Mouse (Mus musculus): ENCODE measurements at regions not wholly inside any gene's neighbourhood (a gene's known extent, or its start where the extent isn't known, plus 50 kb on each side); places are given as distances from the start of the nearest gene placed in this dataset.

GRCm38 (mm10) chr6:64797600-64797999, 68.7 kb downstream of the Atoh1 start:
- ATAC-seq (ENCODE audit: low read depth) (no peak), DNase-seq (ENCODE audit: low spot score) (no peak)
- Histone ChIP-seq H3K27me3 (replicated peaks; ENCODE audit: control insufficient read depth, insufficient read depth, low read length) (peaks cover 3% of the 10 kb centered on the region; the same call in 1 of the 2 replicates), H3K36me3 (ENCODE audit: control insufficient read depth, insufficient read depth, low read length) (no peaks in the 10 kb centered on the region), H3K4me2 (ENCODE audit: low read depth, low read length) (no peak overlapping the region), H3K4me3 (ENCODE audit: low read depth, low read length) (no peak overlapping the region), H3K27ac (replicated peaks; ENCODE audit: low read depth, low read length) (no peak overlapping the region), H3K9me3 (ENCODE audit: control insufficient read depth, low read length) (no peaks in the 10 kb centered on the region), H3K4me1 (ENCODE audit: control insufficient read depth, insufficient read depth, low read length) (no peaks in the 10 kb centered on the region; the same call in 1 of the 2 replicates), H3K9ac (ENCODE audit: low read depth, low read length) (no peak overlapping the region)
- 50% methylated on average over 3 of the region's 3 CpGs for WGBS

DNA sequence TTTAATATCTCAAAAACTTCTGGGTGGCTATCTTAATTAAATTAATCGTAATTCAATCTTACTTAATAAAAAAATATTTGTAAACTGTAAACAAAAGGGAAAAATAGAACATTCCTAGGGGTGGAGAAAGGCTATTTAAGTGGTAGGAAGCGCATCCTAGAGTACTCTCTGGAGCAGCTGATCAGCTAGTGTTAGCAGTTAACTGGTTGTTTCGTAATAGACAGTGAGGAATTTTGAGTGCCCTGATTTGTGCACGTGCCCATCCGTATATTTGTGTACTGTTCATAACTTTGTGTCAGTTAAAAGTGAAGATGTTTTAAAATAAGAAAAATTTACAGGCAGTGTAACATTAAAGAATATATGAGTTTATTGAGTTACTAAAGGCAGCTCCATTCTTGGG, 69.9 kb downstream of the Atoh1 start:
- Histone ChIP-seq H3K27me3 (replicated peaks; ENCODE audit: control insufficient read depth, insufficient read depth, low read length) (peaks cover 3% of the 10 kb centered on the region; the same call in 1 of the 2 replicates), H3K4me2 (ENCODE audit: low read depth, low read length) (peak overlapping the region; percentile 71), H3K36me3 (ENCODE audit: control insufficient read depth, insufficient read depth, low read length) (no peaks in the 10 kb centered on the region), H3K4me3 (ENCODE audit: low read depth, low read length) (peak overlapping the region; percentile 33; the same call in 1 of the 2 replicates), H3K9ac (ENCODE audit: low read depth, low read length) (no peak overlapping the region), H3K9me3 (ENCODE audit: control insufficient read depth, low read length) (no peaks in the 10 kb centered on the region), H3K27ac (replicated peaks; ENCODE audit: low read depth, low read length) (no peak overlapping the region), H3K4me1 (ENCODE audit: control insufficient read depth, insufficient read depth, low read length) (no peaks in the 10 kb centered on the region; the same call in 1 of the 2 replicates)
- WGBS, result 51% methylated on average over 5 of the region's 5 CpGs
- DNase-seq (ENCODE audit: low spot score) (no peak), ATAC-seq (ENCODE audit: low read depth) (no peak)

GRCm38 (mm10) chr6:64799306-64800001, 70.5 kb downstream of the Atoh1 start:
- Histone ChIP-seq H3K27ac (replicated peaks; ENCODE audit: low read depth, low read length) (no peak overlapping the region), H3K36me3 (ENCODE audit: control insufficient read depth, insufficient read depth, low read length) (no peaks in the 10 kb centered on the region), H3K9me3 (ENCODE audit: control insufficient read depth, low read length) (no peaks in the 10 kb centered on the region), H3K4me1 (ENCODE audit: control insufficient read depth, insufficient read depth, low read length) (no peaks in the 10 kb centered on the region; the same call in 1 of the 2 replicates), H3K4me2 (ENCODE audit: low read depth, low read length) (peak overlapping the region; percentile 71), H3K4me3 (ENCODE audit: low read depth, low read length) (peak overlapping the region; percentile 33), H3K9ac (ENCODE audit: low read depth, low read length) (0 out of 2 replicates have a peak overlapping the region, but pooled peaks have one; percentile 5), H3K27me3 (replicated peaks; ENCODE audit: control insufficient read depth, insufficient read depth, low read length) (peaks cover 3% of the 10 kb centered on the region; the same call in 1 of the 2 replicates)
- ATAC-seq (ENCODE audit: low read depth) (peak; percentile 89), DNase-seq (ENCODE audit: low spot score) (peak; percentile 60)
- WGBS, result 5% methylated on average over 22 of the region's 22 CpGs

GRCm38 (mm10) chr6:64800965-64801364, 72.0 kb downstream of the Atoh1 start:
- 46% methylated on average over 3 of the region's 3 CpGs for WGBS
- peaks cover 3% of the 10 kb centered on the region; the same call in 1 of the 2 replicates for H3K27me3 ChIP-seq (replicated peaks; ENCODE audit: control insufficient read depth, insufficient read depth, low read length)
- H3K4me2 ChIP-seq (ENCODE audit: low read depth, low read length), result no peak overlapping the region
- DNase-seq (ENCODE audit: low spot score) (no peak), ATAC-seq (ENCODE audit: low read depth) (no peak)
- H3K4me1 ChIP-seq (ENCODE audit: control insufficient read depth, insufficient read depth, low read length), result no peaks in the 10 kb centered on the region; the same call in 1 of the 2 replicates
- no peaks in the 10 kb centered on the region for H3K36me3 ChIP-seq (ENCODE audit: control insufficient read depth, insufficient read depth, low read length)
- H3K4me3 ChIP-seq (ENCODE audit: low read depth, low read length), result no peak overlapping the region
- H3K9ac ChIP-seq (ENCODE audit: low read depth, low read length), result no peak overlapping the region
- H3K9me3 ChIP-seq (ENCODE audit: control insufficient read depth, low read length), result no peaks in the 10 kb centered on the region
- H3K27ac ChIP-seq (replicated peaks; ENCODE audit: low read depth, low read length), result no peak overlapping the region

GRCm38 (mm10) chr6:64815115-64815514, 86.2 kb downstream of the Atoh1 start:
- WGBS, result 74% methylated on average over 1 of the region's 1 CpGs
- no peak for ATAC-seq (ENCODE audit: low read depth)
- Histone ChIP-seq H3K27me3 (replicated peaks; ENCODE audit: control insufficient read depth, insufficient read depth, low read length) (no peaks in the 10 kb centered on the region), H3K4me3 (ENCODE audit: low read depth, low read length) (no peak overlapping the region), H3K36me3 (ENCODE audit: control insufficient read depth, insufficient read depth, low read length) (no peaks in the 10 kb centered on the region), H3K9me3 (ENCODE audit: control insufficient read depth, low read length) (no peaks in the 10 kb centered on the region), H3K27ac (replicated peaks; ENCODE audit: low read depth, low read length) (no peak overlapping the region), H3K4me1 (ENCODE audit: control insufficient read depth, insufficient read depth, low read length) (no peaks in the 10 kb centered on the region), H3K9ac (ENCODE audit: low read depth, low read length) (no peak overlapping the region), H3K4me2 (ENCODE audit: low read depth, low read length) (no peak overlapping the region)
- peak; percentile 1 for DNase-seq (ENCODE audit: low spot score)

DNA sequence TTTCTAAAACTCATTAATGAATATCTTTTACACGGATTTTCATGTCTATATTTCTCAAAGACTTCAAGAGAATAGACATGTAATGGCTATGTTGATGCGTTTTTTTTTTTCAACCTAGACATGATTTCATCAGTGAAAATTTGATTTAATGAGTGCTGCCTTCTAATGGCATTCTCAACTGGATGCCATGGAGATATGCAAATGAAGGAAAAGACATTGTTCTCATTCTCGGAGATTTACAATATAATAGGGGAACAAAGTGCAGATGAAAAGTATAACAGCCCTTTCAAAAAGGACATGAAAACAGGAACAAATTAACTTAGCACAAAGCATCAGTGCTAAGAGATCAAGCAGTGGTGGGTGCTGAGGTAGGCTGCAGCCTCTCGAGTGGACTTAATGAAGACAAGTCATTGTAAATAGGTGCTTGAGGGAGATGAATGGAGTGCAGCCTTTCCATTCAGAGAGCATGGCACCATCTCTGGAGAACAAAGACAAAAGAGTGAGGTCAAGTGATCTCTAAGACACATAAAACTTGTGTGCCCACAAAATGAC, 120.2 kb downstream of the Atoh1 start:
- Histone ChIP-seq H3K4me1 (ENCODE audit: control insufficient read depth, insufficient read depth, low read length) (no peaks in the 10 kb centered on the region), H3K27ac (replicated peaks; ENCODE audit: low read depth, low read length) (no peak overlapping the region), H3K4me2 (ENCODE audit: low read depth, low read length) (no peak overlapping the region), H3K9me3 (ENCODE audit: control insufficient read depth, low read length) (no peaks in the 10 kb centered on the region), H3K27me3 (replicated peaks; ENCODE audit: control insufficient read depth, insufficient read depth, low read length) (no peaks in the 10 kb centered on the region), H3K36me3 (ENCODE audit: control insufficient read depth, insufficient read depth, low read length) (no peaks in the 10 kb centered on the region), H3K9ac (ENCODE audit: low read depth, low read length) (no peak overlapping the region), H3K4me3 (ENCODE audit: low read depth, low read length) (no peak overlapping the region)
- ATAC-seq (ENCODE audit: low read depth) (no peak), DNase-seq (ENCODE audit: low spot score) (no peak)
- 74% methylated on average over 4 of the region's 4 CpGs for WGBS

DNA sequence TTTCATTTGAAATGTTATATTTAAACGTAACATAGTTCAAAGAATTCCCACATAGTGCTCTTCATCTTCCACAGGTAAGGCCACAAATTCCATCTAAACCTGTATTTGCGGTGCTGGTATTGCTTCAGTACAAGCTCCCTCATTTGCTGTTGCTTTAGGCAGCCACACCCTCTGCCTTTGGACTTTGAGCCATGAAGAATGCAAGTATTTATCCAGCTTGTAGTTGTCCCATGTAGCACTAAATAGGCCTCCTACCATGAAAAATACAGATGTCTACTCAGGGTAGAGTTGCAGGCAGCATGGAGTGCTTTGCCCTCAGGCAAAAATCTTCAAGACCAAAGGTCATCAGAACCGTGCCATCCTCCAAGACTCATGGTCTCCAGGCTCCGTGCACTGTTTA, 134.0 kb downstream of the Atoh1 start:
- H3K4me1 ChIP-seq (ENCODE audit: control insufficient read depth, insufficient read depth, low read length), result no peaks in the 10 kb centered on the region
- no peaks in the 10 kb centered on the region for H3K27me3 ChIP-seq (replicated peaks; ENCODE audit: control insufficient read depth, insufficient read depth, low read length)
- WGBS, result 53% methylated on average over 4 of the region's 4 CpGs
- no peak overlapping the region for H3K9ac ChIP-seq (ENCODE audit: low read depth, low read length)
- no peaks in the 10 kb centered on the region for H3K36me3 ChIP-seq (ENCODE audit: control insufficient read depth, insufficient read depth, low read length)
- H3K27ac ChIP-seq (replicated peaks; ENCODE audit: low read depth, low read length), result no peak overlapping the region
- H3K9me3 ChIP-seq (ENCODE audit: control insufficient read depth, low read length), result no peaks in the 10 kb centered on the region
- H3K4me3 ChIP-seq (ENCODE audit: low read depth, low read length), result no peak overlapping the region
- DNase-seq (ENCODE audit: low spot score) (no peak), ATAC-seq (ENCODE audit: low read depth) (no peak)
- no peak overlapping the region for H3K4me2 ChIP-seq (ENCODE audit: low read depth, low read length)

GRCm38 (mm10) chr6:64896420-64896819, 146.0 kb upstream of the Smarcad1 start:
- Histone ChIP-seq H3K9me3 (ENCODE audit: control insufficient read depth, low read length) (no peaks in the 10 kb centered on the region), H3K4me2 (ENCODE audit: low read depth, low read length) (no peak overlapping the region), H3K4me1 (ENCODE audit: control insufficient read depth, insufficient read depth, low read length) (no peaks in the 10 kb centered on the region), H3K27ac (replicated peaks; ENCODE audit: low read depth, low read length) (no peak overlapping the region), H3K9ac (ENCODE audit: low read depth, low read length) (no peak overlapping the region), H3K4me3 (ENCODE audit: low read depth, low read length) (no peak overlapping the region), H3K36me3 (ENCODE audit: control insufficient read depth, insufficient read depth, low read length) (no peaks in the 10 kb centered on the region), H3K27me3 (replicated peaks; ENCODE audit: control insufficient read depth, insufficient read depth, low read length) (no peaks in the 10 kb centered on the region)
- no peak for ATAC-seq (ENCODE audit: low read depth)
- DNase-seq (ENCODE audit: low spot score), result no peak
- WGBS, result 80% methylated on average over 5 of the region's 5 CpGs
